Mouse (Mus musculus) spleen, adult 2 months (tissue): ENCODE data around the gene Slc25a29. TPM values are rescaled to one million over a fixed set of nuclear protein-coding genes. Genes with fewer than 3 reads are reported as not detected.

Source experiments
- DNase-seq, 2 experiments: peaks; one replicate each; pipeline versions ENCODE4 v3.0.0 to v3.0.0-alpha.2; 2012 to 2021; ENCODE audit warnings: low spot score in 2 of 2, low read depth in 1 of 2
- H3K27ac ChIP-seq: fragments of 200-500 bp; 2 replicates; pipeline ENCODE4 v1.5.1; 2012; ENCODE audit warnings: low read length, inconsistent platforms; ENCODE audit not compliant: insufficient read depth
- H3K27me3 ChIP-seq: fragments of 200-500 bp; 2 replicates; pipeline ENCODE4 v1.6.1; 2012; ENCODE audit warnings: mild to moderate bottlenecking, moderate library complexity, low read length, inconsistent platforms; ENCODE audit not compliant: control insufficient read depth, insufficient read depth
- H3K36me3 ChIP-seq: fragments of 200-500 bp; 2 replicates; pipeline ENCODE4 v1.6.1; 2012; ENCODE audit warnings: mild to moderate bottlenecking, low read length, inconsistent platforms; ENCODE audit not compliant: control insufficient read depth, insufficient read depth
- H3K4me1 ChIP-seq: fragments of 200-500 bp; 2 replicates; pipeline ENCODE4 v1.6.1; 2011; ENCODE audit warnings: inconsistent platforms; ENCODE audit not compliant: control insufficient read depth, insufficient read depth, insufficient read length
- H3K4me3 ChIP-seq: fragments of 200-500 bp; 2 replicates; pipeline ENCODE4 v1.5.1; 2011; ENCODE audit warnings: mild to moderate bottlenecking, inconsistent platforms; ENCODE audit not compliant: insufficient read depth, insufficient read length; ENCODE audit errors: extremely low read depth
- CTCF ChIP-seq: fragments of 200-500 bp; IDR thresholded peaks from 2 replicates; pipeline ENCODE4 v1.5.1; 2011; ENCODE audit warnings: mild to moderate bottlenecking, inconsistent platforms; ENCODE audit not compliant: insufficient read depth, insufficient read length, insufficient replicate concordance; ENCODE audit errors: extremely low read depth
- POLR2A ChIP-seq: fragments of 200-500 bp; IDR thresholded peaks from 2 replicates; pipeline ENCODE4 v1.6.1; 2011; ENCODE audit warnings: low read depth, low read length, inconsistent platforms
- WGBS: fragments of 180-500 bp; shearing (Covaris S2); methylation state at CpG from one replicate; pipeline ENCODE4 v1.1.7; 2018; 5-methylcytosine and 5-hydroxymethylcytosine counted together
- polyA plus RNA-seq: library from polyadenylated mRNA; depleted of rRNA; stranded (reverse); fragments of >200 nt; gene quantifications from 2 replicates; pipeline ENCODE4 v1.2.3, GENCODE M21; 2012; rRNA removed

The Slc25a29 gene
- polyA plus RNA-seq: 5.9 and 9.6 TPM in 2 replicates

- peak; percentile 72 to 96 for DNase-seq
- Histone ChIP-seq H3K4me1 (peaks cover 3% of the 10 kb centered on the region; the same call in 1 of the 2 replicates), H3K27ac (peak within 1 kb of the TSS; percentile 6; the same call in 1 of the 2 replicates), H3K27me3 (no peaks in the 10 kb centered on the region), H3K36me3 (no peaks in the 10 kb centered on the region), H3K4me3 (peak within 1 kb of the TSS; percentile 85)
- TF ChIP-seq CTCF (no peak), POLR2A (no peak)
- WGBS: under 1% methylated on average over 50 of the region's 53 CpGs
Observed at GRCm38 (mm10) chr12:108835840-108836409, at the start of gene Slc25a29, which contains the start of gene Slc25a47. Slc25a29 (minus strand) TSS chr12:108835883. Slc25a47 (plus strand) TSS chr12:108836046.

DNA sequence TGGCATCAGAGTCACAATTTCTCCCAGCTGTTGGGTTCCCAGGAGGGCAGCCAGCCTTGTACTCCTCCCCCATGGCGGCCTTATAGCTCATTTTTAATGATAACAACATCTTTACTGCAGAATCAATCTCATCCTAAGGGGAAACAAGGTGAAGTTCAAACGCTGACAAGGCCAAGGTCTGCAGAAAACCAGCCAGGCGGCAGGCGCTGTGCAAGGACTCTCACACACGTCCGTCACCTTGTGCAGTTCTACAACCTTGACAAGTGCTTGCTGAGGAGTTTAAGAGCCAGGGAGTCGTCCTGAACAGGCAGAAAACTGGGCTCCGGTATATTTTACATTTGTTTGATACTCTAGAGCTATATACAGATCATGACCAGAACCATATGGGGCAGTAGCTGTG, 47.1 kb upstream of the Slc25a29 start:
- 92% methylated on average over 8 of the region's 8 CpGs for WGBS
- peaks cover 50% of the 10 kb centered on the region for H3K36me3 ChIP-seq
- TF ChIP-seq POLR2A (no peak), CTCF (no peak)
- no peaks in the 10 kb centered on the region for H3K27me3 ChIP-seq
- no peak overlapping the region for H3K27ac ChIP-seq
- H3K4me1 ChIP-seq: no peaks in the 10 kb centered on the region
- H3K4me3 ChIP-seq: no peak overlapping the region
- DNase-seq: no peak

DNA sequence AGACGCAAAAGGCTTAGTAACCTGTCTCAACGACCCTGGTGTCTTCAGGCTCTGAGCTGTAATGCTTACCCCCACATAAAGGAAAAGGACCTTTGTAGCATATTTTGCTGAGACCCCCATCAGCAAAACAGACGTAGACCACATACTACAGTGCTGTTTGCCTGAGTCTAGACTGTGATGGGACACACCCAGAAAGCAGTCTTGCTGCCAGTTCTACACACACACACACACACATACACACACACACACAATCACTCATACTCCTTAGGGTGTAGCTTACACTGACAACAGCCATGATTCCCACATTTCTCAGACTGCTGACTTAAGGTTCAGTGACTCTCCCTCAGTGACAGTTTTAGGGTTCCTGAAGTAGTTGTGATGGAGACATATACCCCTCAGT, 45.5 kb upstream of the Slc25a29 start:
- TF ChIP-seq POLR2A: no peak
- no peak for TF ChIP-seq CTCF
- no peak for DNase-seq
- Histone ChIP-seq H3K27me3 (no peaks in the 10 kb centered on the region), H3K4me1 (no peaks in the 10 kb centered on the region), H3K27ac (no peak overlapping the region), H3K4me3 (no peak overlapping the region), H3K36me3 (peaks cover 42% of the 10 kb centered on the region)
- 96% methylated on average over 3 of the region's 3 CpGs for WGBS

- TF ChIP-seq CTCF (no peak), POLR2A (no peak)
- Histone ChIP-seq H3K4me1 (no peaks in the 10 kb centered on the region), H3K27ac (no peak overlapping the region), H3K27me3 (no peaks in the 10 kb centered on the region), H3K36me3 (peaks cover 38% of the 10 kb centered on the region), H3K4me3 (no peak overlapping the region)
- 96% methylated on average over 5 of the region's 5 CpGs for WGBS
- DNase-seq: no peak
Observed at GRCm38 (mm10) chr12:108880606-108881005, 44.9 kb upstream of the Slc25a29 start.

DNA sequence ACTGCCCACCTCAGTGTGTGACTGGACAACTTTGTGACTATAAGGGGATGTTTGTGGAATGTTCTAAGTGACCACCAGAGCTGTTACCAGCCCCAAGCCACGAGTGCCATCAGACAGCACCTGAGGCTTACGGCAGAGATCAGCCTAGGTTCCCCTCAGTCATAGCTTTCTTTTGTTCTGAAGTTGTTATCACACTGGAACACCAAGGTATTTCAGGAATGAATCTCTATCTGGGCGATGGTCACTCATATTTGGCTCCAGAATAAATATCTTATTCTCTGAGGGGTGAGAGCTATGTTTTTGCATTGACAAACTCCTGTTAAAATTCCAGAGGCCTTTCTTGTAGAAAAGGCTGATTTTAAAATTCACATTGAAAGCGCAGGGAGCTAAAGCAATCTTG, 43.5 kb upstream of the Slc25a29 start:
- Histone ChIP-seq H3K4me3 (no peak overlapping the region), H3K4me1 (no peaks in the 10 kb centered on the region), H3K27me3 (no peaks in the 10 kb centered on the region), H3K36me3 (peaks cover 36% of the 10 kb centered on the region), H3K27ac (no peak overlapping the region)
- no peak for DNase-seq
- TF ChIP-seq CTCF: no peak
- TF ChIP-seq POLR2A: no peak
- WGBS: 95% methylated on average over 4 of the region's 4 CpGs

GRCm38 (mm10) chr12:108873122-108873521, 37.4 kb upstream of the Slc25a29 start:
- no peak overlapping the region for H3K4me3 ChIP-seq
- DNase-seq: no peak
- no peaks in the 10 kb centered on the region for H3K27me3 ChIP-seq
- peaks cover 30% of the 10 kb centered on the region for H3K36me3 ChIP-seq
- H3K4me1 ChIP-seq: no peaks in the 10 kb centered on the region
- no peak for TF ChIP-seq CTCF
- no peak for TF ChIP-seq POLR2A
- WGBS: 91% methylated on average over 5 of the region's 5 CpGs
- H3K27ac ChIP-seq: no peak overlapping the region

DNA sequence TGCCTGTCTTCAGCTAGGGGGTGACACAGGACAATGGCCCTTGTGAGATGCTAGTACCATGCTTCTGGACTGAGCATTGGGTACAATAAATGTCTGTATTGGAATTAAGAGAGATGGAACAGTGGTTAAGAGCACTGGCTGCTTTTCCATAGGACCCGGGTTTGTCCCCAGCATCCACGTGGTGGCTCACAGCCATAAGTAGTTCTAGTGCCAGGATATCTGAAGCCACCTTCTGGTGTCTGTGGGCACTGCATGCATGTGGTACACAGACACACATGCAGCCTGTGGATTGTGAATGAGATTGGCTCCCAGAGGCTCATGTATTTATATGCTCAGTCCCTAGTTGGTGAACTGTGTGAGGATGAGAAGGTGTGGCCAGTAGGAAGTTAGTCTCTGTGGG, 33.9 kb upstream of the Slc25a29 start:
- Histone ChIP-seq H3K4me3 (no peak overlapping the region), H3K36me3 (peaks cover 38% of the 10 kb centered on the region), H3K27ac (no peak overlapping the region), H3K27me3 (no peaks in the 10 kb centered on the region), H3K4me1 (no peaks in the 10 kb centered on the region)
- TF ChIP-seq CTCF (no peak), POLR2A (no peak)
- no peak for DNase-seq
- 81% methylated on average over 2 of the region's 2 CpGs for WGBS
